Mouse (Mus musculus) embryonic fibroblast, embryonic 13.5 days (primary cell): ENCODE results near the gene Mgat5b. TPM values are rescaled to one million over a fixed set of nuclear protein-coding genes. Genes with fewer than 3 reads are reported as not detected.
"Not testable (repeated sequence)": the region's sequence is repeated elsewhere in the genome, so short reads cannot be mapped to it uniquely, and the experiment has no call there.

ENCODE experiments used
- H3K27ac ChIP-seq: 2 replicates; pipeline ENCODE4 v1.5.1; 2012; ENCODE audit warnings: low read length, control low read depth, inconsistent platforms; ENCODE audit not compliant: insufficient read depth
- H3K4me1 ChIP-seq: 2 replicates; pipeline ENCODE4 v1.6.1; 2011; ENCODE audit warnings: low read length; ENCODE audit not compliant: control insufficient read depth, insufficient read depth
- H3K4me3 ChIP-seq: 2 replicates; pipeline ENCODE4 v1.5.1; 2011; ENCODE audit warnings: mild to moderate bottlenecking, control low read depth, low read length; ENCODE audit not compliant: insufficient read depth
- CTCF ChIP-seq: IDR thresholded peaks from 2 replicates; pipeline ENCODE4 v1.5.1; 2011; ENCODE audit warnings: mild to moderate bottlenecking, control low read depth, low read length, moderate library complexity, borderline replicate concordance; ENCODE audit not compliant: insufficient read depth
- POLR2A ChIP-seq: IDR thresholded peaks from 2 replicates; pipeline ENCODE4 v1.6.1; 2011; ENCODE audit warnings: low read depth, mild to moderate bottlenecking, control low read depth, low read length, moderate library complexity
- polyA plus RNA-seq: library from polyadenylated mRNA; stranded (reverse); fragments of >200 nt; gene quantifications from 2 replicates; pipeline ENCODE4 v1.2.4, GENCODE M21; 2011; ENCODE audit warnings: low read depth; ENCODE audit not compliant: missing spikeins, insufficient read length

Gene Mgat5b
- polyA plus RNA-seq, 1 experiment = not detected

DNA sequence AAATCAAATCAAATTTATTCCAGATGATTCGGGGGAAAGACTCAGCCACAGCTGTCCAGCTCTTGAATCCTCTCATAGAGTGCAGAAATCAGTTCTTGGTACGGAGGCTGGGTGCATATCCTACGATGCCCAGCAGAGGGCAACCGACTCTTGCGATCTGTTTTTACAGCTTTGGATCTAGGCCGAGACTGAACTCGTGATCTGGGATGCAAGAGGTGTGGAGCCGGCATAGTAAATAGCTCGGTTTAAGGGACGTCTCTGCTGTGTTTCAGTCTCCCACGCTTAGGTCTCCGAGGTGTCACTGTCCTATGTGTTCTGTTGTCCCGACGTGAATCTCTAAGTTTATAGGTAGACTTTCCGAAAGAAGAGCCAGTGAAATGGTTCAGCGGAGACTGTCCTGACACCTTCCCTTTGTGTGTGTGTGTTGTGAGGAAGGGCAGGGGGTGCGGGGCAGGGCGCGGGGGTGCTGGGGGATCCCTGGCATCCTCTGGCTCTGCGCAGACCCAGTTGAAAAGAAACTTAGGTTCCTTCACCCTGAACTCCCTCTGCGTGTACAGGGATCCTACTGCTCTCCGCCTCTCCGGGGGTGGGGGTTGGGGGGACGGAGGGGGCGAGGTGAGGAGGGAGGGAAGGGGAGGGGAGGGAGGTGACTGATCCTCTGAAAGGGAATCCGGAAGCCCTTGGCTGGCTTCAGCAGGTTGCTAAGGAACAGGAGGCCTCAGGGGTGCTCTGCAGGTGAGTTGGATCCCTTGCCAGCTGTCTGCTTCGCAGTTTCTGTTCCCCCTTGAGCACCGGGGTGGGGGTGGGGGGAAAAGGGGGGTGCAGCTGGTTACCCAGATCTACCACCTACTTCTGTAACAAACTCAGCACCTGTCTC is 33.1 kb upstream of the Mgat5b start:
- Histone ChIP-seq H3K27ac (no peak overlapping the region), H3K4me1 (no peaks in the 10 kb centered on the region), H3K4me3 (peak overlapping the region; percentile 28)
- TF ChIP-seq CTCF (peak; percentile 45; the same call in 1 of the 2 replicates), POLR2A (no peak)

- Histone ChIP-seq H3K4me1 (no peaks in the 10 kb centered on the region), H3K4me3 (no peak overlapping the region), H3K27ac (no peak overlapping the region)
- no peak for TF ChIP-seq CTCF
- no peak for TF ChIP-seq POLR2A
Observed at GRCm38 (mm10) chr11:116887136-116887535, 31.5 kb upstream of the Mgat5b start.

DNA sequence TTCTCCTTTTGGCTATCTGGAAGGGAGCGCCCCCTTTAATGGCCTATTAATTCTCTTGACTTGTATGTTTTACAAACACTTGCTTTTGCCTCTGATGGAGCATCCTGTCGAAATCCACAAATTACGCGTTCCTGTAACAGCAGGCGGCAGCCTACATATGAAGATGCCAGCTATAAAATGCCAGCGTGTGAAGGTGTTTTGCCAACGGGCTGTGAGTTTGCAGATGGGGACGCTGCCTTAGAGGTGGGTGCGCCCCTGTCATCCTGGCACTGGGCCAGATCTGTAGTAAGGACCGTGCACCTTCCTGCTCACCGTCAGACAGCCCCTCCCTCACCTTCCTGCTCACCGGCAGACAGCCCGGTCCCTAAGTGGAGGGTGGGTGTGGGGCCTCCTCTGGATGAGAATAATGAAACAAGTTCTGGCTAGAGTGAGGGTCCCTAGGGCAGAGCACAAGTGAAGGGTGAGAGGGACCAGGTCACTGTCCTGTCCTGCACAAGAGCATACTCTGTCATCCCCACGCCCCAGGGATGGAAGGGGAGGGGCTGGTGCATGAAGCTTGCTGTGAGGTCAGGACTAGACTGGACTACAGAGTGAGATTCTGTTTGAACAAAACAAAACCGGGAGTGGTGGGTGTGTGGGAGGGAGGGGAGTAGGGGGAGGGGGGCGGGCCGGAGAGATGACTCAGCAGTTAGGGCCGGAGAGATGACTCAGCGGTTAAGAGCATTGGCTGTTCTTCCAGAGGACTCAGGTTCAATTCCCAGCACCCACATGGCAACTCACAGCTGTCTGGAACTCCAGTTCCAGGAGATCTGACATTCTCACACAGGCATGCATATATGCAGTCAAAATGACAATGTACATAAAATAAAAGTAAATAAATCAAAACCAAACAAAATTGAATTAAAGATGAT is 24.9 kb upstream of the Mgat5b start:
- no peak overlapping the region for H3K4me3 ChIP-seq
- no peaks in the 10 kb centered on the region for H3K4me1 ChIP-seq
- TF ChIP-seq POLR2A = no peak
- TF ChIP-seq CTCF = no peak
- no peak overlapping the region for H3K27ac ChIP-seq

- no peak overlapping the region for H3K4me3 ChIP-seq
- H3K4me1 ChIP-seq = no peaks in the 10 kb centered on the region
- no peak for TF ChIP-seq CTCF
- TF ChIP-seq POLR2A = no peak
- H3K27ac ChIP-seq = no peak overlapping the region
Observed at GRCm38 (mm10) chr11:116895402-116895801, 23.3 kb upstream of the Mgat5b start.

DNA sequence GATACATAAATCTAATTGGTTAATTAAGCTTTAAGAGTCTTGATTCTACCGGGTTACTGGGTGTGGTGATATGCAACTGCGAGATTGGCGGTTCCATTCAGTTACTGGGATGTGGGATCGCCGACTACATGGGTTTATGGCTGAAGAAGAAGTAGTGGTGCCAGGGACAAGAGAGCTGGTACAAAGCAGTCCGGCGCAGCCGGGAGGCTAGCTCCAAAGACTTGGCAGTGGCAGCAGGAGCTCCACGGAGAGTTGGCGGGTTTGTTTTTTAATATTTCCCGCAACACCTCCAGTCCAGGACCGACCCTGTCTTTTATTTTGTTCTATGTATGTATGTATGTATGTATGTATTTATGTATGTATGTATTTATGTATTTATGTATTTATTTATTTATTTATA is 19.4 kb upstream of the Mgat5b start:
- TF ChIP-seq POLR2A (no peak), CTCF (no peak)
- no peak overlapping the region for H3K4me3 ChIP-seq
- no peaks in the 10 kb centered on the region for H3K4me1 ChIP-seq
- H3K27ac ChIP-seq = no peak overlapping the region

DNA sequence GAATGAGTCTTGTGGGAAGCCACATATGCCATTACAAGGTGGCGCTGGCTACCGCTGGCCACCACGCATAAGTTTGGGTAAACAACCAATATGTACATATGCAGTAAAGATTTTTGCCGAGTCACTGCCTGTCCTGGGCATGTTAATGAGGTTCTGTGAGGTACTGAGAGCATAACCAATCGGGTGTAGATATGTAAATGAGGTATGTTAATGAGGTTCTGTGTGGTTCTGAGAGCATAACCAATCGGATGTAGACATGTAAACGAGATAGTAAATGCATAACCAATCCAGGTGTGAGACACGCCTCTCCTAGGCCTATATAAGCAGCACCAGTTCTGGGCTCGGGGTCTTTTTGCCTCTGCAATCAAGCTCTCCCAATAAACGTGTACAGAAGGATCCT is 16.1 kb upstream of the Mgat5b start:
- H3K27ac ChIP-seq, H3K4me1 ChIP-seq, H3K4me3 ChIP-seq: not testable (repeated sequence)

DNA sequence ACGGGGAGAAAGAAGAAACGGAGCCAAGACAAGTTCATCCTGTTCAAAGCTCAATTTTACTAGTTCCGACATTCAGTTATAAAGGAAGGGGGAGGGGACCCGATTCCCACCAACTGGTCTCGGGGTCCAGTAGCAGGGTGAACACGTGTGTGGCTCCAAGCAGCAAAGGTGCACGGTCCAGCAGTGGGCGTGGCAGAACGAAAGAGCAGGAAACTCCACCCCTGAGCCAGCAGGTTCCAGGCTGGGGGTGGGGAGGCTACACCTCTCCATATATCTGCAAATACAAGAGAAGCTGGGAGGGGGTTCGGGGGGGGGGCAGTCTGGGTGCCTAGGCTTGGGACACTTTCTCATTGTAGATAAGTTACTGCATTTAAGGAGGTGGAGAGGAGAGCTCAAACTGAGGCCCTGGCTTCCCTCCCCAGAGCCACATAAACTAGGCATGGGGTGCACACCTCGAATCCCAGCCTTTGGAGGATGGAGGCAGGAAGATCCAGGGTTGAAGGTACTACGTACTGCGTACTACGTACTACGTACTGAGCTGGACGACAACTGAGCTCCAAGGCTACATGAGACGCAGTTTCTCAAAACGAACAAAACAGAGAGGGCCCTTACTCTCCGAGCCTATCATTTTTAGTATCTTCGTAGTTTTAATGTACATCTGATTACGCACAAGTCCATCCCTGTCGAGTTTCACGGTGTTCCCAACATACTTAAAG is 12.8 kb upstream of the Mgat5b start:
- Histone ChIP-seq H3K4me1 (no peaks in the 10 kb centered on the region), H3K27ac (no peak overlapping the region), H3K4me3 (peak overlapping the region; percentile 0; the same call in 1 of the 2 replicates)
- no peak for TF ChIP-seq POLR2A
- no peak for TF ChIP-seq CTCF

- no peak overlapping the region for H3K4me3 ChIP-seq
- no peaks in the 10 kb centered on the region for H3K4me1 ChIP-seq
- H3K27ac ChIP-seq = no peak overlapping the region
- no peak for TF ChIP-seq CTCF
Observed at GRCm38 (mm10) chr11:116913573-116913972, 5.1 kb upstream of the Mgat5b start.

DNA sequence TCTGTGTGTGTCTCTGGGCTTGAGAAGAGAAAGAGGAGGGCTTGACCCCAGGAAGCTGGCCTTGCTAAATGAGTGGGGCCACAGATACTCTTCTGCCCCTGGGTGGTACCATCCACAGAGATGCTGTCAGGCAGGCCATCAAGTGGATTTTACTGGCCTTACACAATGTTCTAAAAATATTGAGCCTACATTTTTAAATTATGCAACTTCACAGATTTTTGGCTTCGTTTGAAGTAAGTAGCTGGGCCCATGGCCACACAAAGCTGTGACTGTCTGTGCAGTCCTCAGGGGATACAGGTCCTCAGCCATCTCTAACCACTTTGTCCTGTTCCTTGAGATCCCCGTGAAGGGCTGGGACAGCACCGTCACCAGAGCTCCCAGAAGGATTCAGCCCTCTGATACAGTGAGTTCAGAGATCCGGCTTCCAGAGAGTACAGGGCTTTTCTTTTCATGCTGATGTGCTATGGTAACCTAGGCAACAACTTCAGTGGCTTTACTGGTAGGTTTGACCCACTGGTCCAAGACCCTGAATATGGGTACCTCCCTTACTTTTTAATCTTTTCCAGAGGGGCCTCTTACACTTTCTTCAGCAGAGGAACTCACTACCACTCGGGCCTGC is 4.3 kb upstream of the Mgat5b start:
- Histone ChIP-seq H3K4me1 (no peaks in the 10 kb centered on the region), H3K4me3 (no peak overlapping the region), H3K27ac (no peak overlapping the region)
- no peak for TF ChIP-seq CTCF
